Mouse (Mus musculus): ENCODE results near the gene Inpp5f. TPM values are rescaled to one million over a fixed set of nuclear protein-coding genes. Genes with fewer than 3 reads are reported as not detected.
A peak's percentile ranks its signal among the peaks of the same experiment; 100 is the strongest.
"Not testable (repeated sequence)": the region's sequence is repeated elsewhere in the genome, so short reads cannot be mapped to it uniquely, and the experiment has no call there.

Inpp5f gene
- total RNA-seq, 2 experiments from 2014 or later, result 4.4 to 4.8 TPM

GRCm38 (mm10) chr7:128639925-128640485 lies 28.9 kb downstream of the Inpp5f start:
- no peak for DNase-seq
- intact Hi-C loops (cut with DNase I; ENCODE audit: low total_unique reads), result no loop called here

- intact Hi-C loops (cut with DNase I; ENCODE audit: low total_unique reads), result no loop called here
- no peak for DNase-seq
These were observed 30.4 kb downstream of the Inpp5f start for GRCm38 (mm10) chr7:128641571-128641970.

- no peak for DNase-seq
- intact Hi-C loops (cut with DNase I; ENCODE audit: low total_unique reads), result no loop called here
These were observed 31.3 kb downstream of the Inpp5f start for GRCm38 (mm10) chr7:128642386-128642785.

- intact Hi-C loops (cut with DNase I; ENCODE audit: low total_unique reads), result no loop called here
- no peak for DNase-seq
These were observed 45.8 kb downstream of the Inpp5f start for GRCm38 (mm10) chr7:128656970-128657369.

- intact Hi-C loops (cut with DNase I; ENCODE audit: low total_unique reads), result no loop called here
- DNase-seq, result no peak
These were observed 52.8 kb downstream of the Inpp5f start for GRCm38 (mm10) chr7:128663906-128664305.

GRCm38 (mm10) chr7:128664861-128665377 lies 53.8 kb downstream of the Inpp5f start:
- no peak for DNase-seq
- intact Hi-C loops (cut with DNase I; ENCODE audit: low total_unique reads), result no loop called here

- DNase-seq, result no peak
- intact Hi-C loops (cut with DNase I; ENCODE audit: low total_unique reads), result no loop called here
These were observed 56.7 kb downstream of the Inpp5f start for GRCm38 (mm10) chr7:128667788-128668187.

- no peak for DNase-seq
- intact Hi-C loops (cut with DNase I; ENCODE audit: low total_unique reads), result no loop called here
These were observed 57.7 kb downstream of the Inpp5f start for GRCm38 (mm10) chr7:128668831-128669230.

GRCm38 (mm10) chr7:128671952-128672351 lies 60.8 kb downstream of the Inpp5f start:
- intact Hi-C loops (cut with DNase I; ENCODE audit: low total_unique reads), result no loop called here
- DNase-seq, result no peak

- intact Hi-C loops (cut with DNase I; ENCODE audit: low total_unique reads), result no loop called here
These were observed 61.4 kb downstream of the Inpp5f start for GRCm38 (mm10) chr7:128672408-128673010.

GRCm38 (mm10) chr7:128678546-128678945 lies 67.4 kb downstream of the Inpp5f start:
- DNase-seq, result no peak
- intact Hi-C loops (cut with DNase I; ENCODE audit: low total_unique reads), result no loop called here

More at GRCm38 (mm10) chr7:128672408-128673010, 61.4 kb downstream of the Inpp5f start:
- DNase-seq, result no peak

GRCm38 (mm10) chr7:128687821-128688564 lies 76.9 kb downstream of the Inpp5f start:
- intact Hi-C loops (cut with DNase I; ENCODE audit: low total_unique reads), result no loop called here
- peak; percentile 51 for DNase-seq

- intact Hi-C loops (cut with DNase I; ENCODE audit: low total_unique reads), result no loop called here
These were observed 78.2 kb downstream of the Inpp5f start for GRCm38 (mm10) chr7:128689347-128689746.

GRCm38 (mm10) chr7:128690070-128690469 lies 78.9 kb downstream of the Inpp5f start:
- DNase-seq, result peak; percentile 79
- intact Hi-C loops (cut with DNase I; ENCODE audit: low total_unique reads), result loop anchor here (5.0 kb wide), 1 partner anchor 218 kb away; no protein-coding TSS in a partner anchor

More at GRCm38 (mm10) chr7:128689347-128689746, 78.2 kb downstream of the Inpp5f start:
- no peak for DNase-seq

GRCm38 (mm10) chr7:128690796-128691195 lies 79.7 kb downstream of the Inpp5f start:
- DNase-seq, result no peak

GRCm38 (mm10) chr7:128692163-128692562 lies 81.0 kb downstream of the Inpp5f start:
- intact Hi-C loops (cut with DNase I; ENCODE audit: low total_unique reads), result loop anchor here (5.0 kb wide), 1 partner anchor 220 kb away; no protein-coding TSS in a partner anchor
- no peak for DNase-seq

More at GRCm38 (mm10) chr7:128690796-128691195, 79.7 kb downstream of the Inpp5f start:
- intact Hi-C loops (cut with DNase I; ENCODE audit: low total_unique reads), result loop anchor here (5.0 kb wide), 1 partner anchor 218 kb away; no protein-coding TSS in a partner anchor

GRCm38 (mm10) chr7:128694848-128695247 lies 83.7 kb downstream of the Inpp5f start:
- DNase-seq, result no peak
- intact Hi-C loops (cut with DNase I; ENCODE audit: low total_unique reads), result loop anchor here (5.0 kb wide), 1 partner anchor 223 kb away; no protein-coding TSS in a partner anchor

GRCm38 (mm10) chr7:128699959-128700358 lies 88.8 kb downstream of the Inpp5f start:
- DNase-seq, result not testable (repeated sequence)
- intact Hi-C loops (cut with DNase I; ENCODE audit: low total_unique reads), result loop anchor here (10.0 kb wide), 1 partner anchor 345 kb away; no protein-coding TSS in a partner anchor

GRCm38 (mm10) chr7:128705735-128706134 lies 94.6 kb downstream of the Inpp5f start:
- intact Hi-C loops (cut with DNase I; ENCODE audit: low total_unique reads), result loop anchor here (10.0 kb wide), 1 partner anchor 351 kb away; no protein-coding TSS in a partner anchor
- DNase-seq, result peak; percentile 51

- no peak for DNase-seq
- intact Hi-C loops (cut with DNase I; ENCODE audit: low total_unique reads), result no loop called here
These were observed 106.9 kb downstream of the Inpp5f start for GRCm38 (mm10) chr7:128717991-128718390.
